Comparison of ENCODE assay signal across 16 mouse cellular contexts in the genomic region with DNA sequence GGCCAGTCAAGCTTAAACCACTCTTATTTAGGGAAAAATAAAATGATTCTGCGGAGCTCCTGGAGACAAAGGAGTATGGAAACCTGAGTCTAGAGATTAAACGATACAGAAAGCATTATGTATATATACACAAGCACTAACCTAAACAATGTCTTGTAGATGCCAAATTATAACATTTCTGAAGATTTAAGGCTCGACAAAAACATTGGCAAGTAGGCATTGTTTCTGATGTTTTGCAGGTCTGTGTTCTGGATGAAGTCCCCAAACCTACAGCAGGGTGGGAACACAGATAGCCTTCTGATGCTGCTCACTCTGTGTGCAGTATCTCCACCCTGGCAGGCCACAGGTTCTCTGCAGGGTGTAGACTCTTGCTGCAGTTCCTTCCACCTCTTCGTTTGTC.
A peak's percentile ranks its signal among the peaks of the same experiment; 100 is the strongest.
DNase-seq lines count a peak whose midpoint lies in the region; ATAC-seq and TF ChIP-seq lines count a peak whose summit lies in the region.
"Had no signal": no experiment of that assay in that cellular context is flagged by ENCODE, and none has a peak within 500 bp of the region (broad histone marks: within the 10 kb centered on the region; RNA-seq: fewer than 3 reads in every experiment).

No protein-coding gene starts in this region.

- H3K36me3 ChIP-seq in heart, embryonic 13.5 days: no peaks in the 10 kb centered on the region
- H3K36me3 ChIP-seq in midbrain, embryonic 10.5 days: no peaks in the 10 kb centered on the region
- H3K36me3 ChIP-seq in midbrain, postnatal 0 days (ENCODE audit: insufficient read depth, low read length): no peaks in the 10 kb centered on the region
- no peaks in the 10 kb centered on the region for H3K36me3 ChIP-seq in midbrain, embryonic 11.5 days (ENCODE audit: control insufficient read depth, insufficient read depth, low read length)
- no peaks in the 10 kb centered on the region for H3K36me3 ChIP-seq in stomach, postnatal 0 days (ENCODE audit: control insufficient read depth, insufficient read depth, low read length)
- H3K36me3 ChIP-seq: G1E; intestine, embryonic 15.5 days had no signal

- ATAC-seq in heart, embryonic 13.5 days (ENCODE audit: extremely low read depth, insufficient number of reproducible peaks, low FRiP score, low TSS enrichment): no peak
- no peak for ATAC-seq in midbrain, postnatal 0 days (ENCODE audit: low FRiP score)
- no peak for ATAC-seq in midbrain, embryonic 11.5 days (ENCODE audit: low FRiP score)
- no peak for ATAC-seq in stomach, postnatal 0 days (ENCODE audit: low FRiP score, low TSS enrichment)

- TF ChIP-seq EP300 in stomach, postnatal 0 days (optimal IDR thresholded peaks at IDR 0.05): no peak

- no peak overlapping the region for H3K9ac ChIP-seq in heart, embryonic 13.5 days
- no peak overlapping the region for H3K9ac ChIP-seq in midbrain, postnatal 0 days (replicated peaks; ENCODE audit: low read length, poor library complexity, severe bottlenecking)
- H3K9ac ChIP-seq in midbrain, embryonic 11.5 days (ENCODE audit: low read length): no peak overlapping the region
- no peak overlapping the region for H3K9ac ChIP-seq in stomach, postnatal 0 days (ENCODE audit: low read length)
- H3K9ac ChIP-seq: intestine, embryonic 15.5 days had no signal

- peaks cover 14% of the 10 kb centered on the region for H3K4me1 ChIP-seq in heart, embryonic 13.5 days
- H3K4me1 ChIP-seq in midbrain, embryonic 10.5 days: peaks cover 30% of the 10 kb centered on the region
- H3K4me1 ChIP-seq in midbrain, postnatal 0 days (ENCODE audit: insufficient read depth, low read length): peaks cover 6% of the 10 kb centered on the region; the same call in 1 of the 2 replicates
- peaks cover 23% of the 10 kb centered on the region for H3K4me1 ChIP-seq in midbrain, embryonic 11.5 days (ENCODE audit: control insufficient read depth, insufficient read depth, low read length)
- H3K4me1 ChIP-seq in stomach, postnatal 0 days (replicated peaks; ENCODE audit: control insufficient read depth, insufficient read depth): no peaks in the 10 kb centered on the region

- no peaks in the 10 kb centered on the region for H3K9me3 ChIP-seq in heart, embryonic 13.5 days
- no peaks in the 10 kb centered on the region for H3K9me3 ChIP-seq in midbrain, embryonic 10.5 days (replicated peaks)
- H3K9me3 ChIP-seq in midbrain, postnatal 0 days (ENCODE audit: low read length): no peaks in the 10 kb centered on the region
- H3K9me3 ChIP-seq in midbrain, embryonic 11.5 days (ENCODE audit: control insufficient read depth, low read length): no peaks in the 10 kb centered on the region
- H3K9me3 ChIP-seq in stomach, postnatal 0 days (ENCODE audit: control insufficient read depth, low read length): no peaks in the 10 kb centered on the region
- H3K9me3 ChIP-seq: G1E; intestine, embryonic 15.5 days had no signal

- TF ChIP-seq CTCF in midbrain, postnatal 0 days (IDR thresholded peaks at IDR 0.05): no peak
- TF ChIP-seq CTCF in stomach, postnatal 0 days (IDR thresholded peaks at IDR 0.05; ENCODE audit: low read depth): no peak

- no peaks in the 10 kb centered on the region for H3K27me3 ChIP-seq in heart, embryonic 13.5 days (replicated peaks)
- no peaks in the 10 kb centered on the region for H3K27me3 ChIP-seq in midbrain, embryonic 10.5 days (ENCODE audit: low read depth, poor library complexity, severe bottlenecking)
- no peaks in the 10 kb centered on the region for H3K27me3 ChIP-seq in midbrain, postnatal 0 days (ENCODE audit: insufficient read depth, low read length)
- H3K27me3 ChIP-seq in midbrain, embryonic 11.5 days (ENCODE audit: control insufficient read depth, insufficient read depth, low read length): no peaks in the 10 kb centered on the region; the same call in 1 of the 2 replicates
- H3K27me3 ChIP-seq in stomach, postnatal 0 days (ENCODE audit: control insufficient read depth, insufficient read depth, low read length): no peaks in the 10 kb centered on the region
- H3K27me3 ChIP-seq: intestine, embryonic 15.5 days had no signal

- DNase-seq in heart, adult 18-20 months: no peak
- DNase-seq in midbrain, embryonic 10.5 days (ENCODE audit: low spot score): peak; percentile 25
- DNase-seq in midbrain, postnatal 0 days (ENCODE audit: low spot score): no peak
- peak; percentile 91 for DNase-seq in midbrain, embryonic 11.5 days (ENCODE audit: low spot score, missing footprints)
- no peak for DNase-seq in stomach, postnatal 0 days (ENCODE audit: low spot score)
- DNase-seq in ovary, postnatal 14 days (ENCODE audit: low spot score): no peak
- no peak for DNase-seq in urinary bladder, adult 2 months (ENCODE audit: low spot score)
- DNase-seq: layer of hippocampus, postnatal 36 days; liver; lung, postnatal 14 days; right cerebral cortex, postnatal 25 days had no signal

- 67% methylated on average over 4 of the region's 4 CpGs for whole genome bisulfite sequencing in heart, embryonic 13.5 days
- WGBS in midbrain, embryonic 10.5 days: 51% methylated on average over 4 of the region's 4 CpGs
- 36% methylated on average over 4 of the region's 4 CpGs for WGBS in midbrain, postnatal 0 days
- WGBS in midbrain, embryonic 11.5 days: 36% methylated on average over 4 of the region's 4 CpGs
- 49% methylated on average over 4 of the region's 4 CpGs for WGBS in stomach, postnatal 0 days

- H3K4me3 ChIP-seq in heart, embryonic 13.5 days: peak overlapping the region; percentile 50; the same call in 1 of the 2 replicates
- peak overlapping the region; percentile 47; the same call in 1 of the 2 replicates for H3K4me3 ChIP-seq in midbrain, embryonic 10.5 days
- H3K4me3 ChIP-seq in midbrain, postnatal 0 days (ENCODE audit: low read depth, low read length): no peak overlapping the region
- no peak overlapping the region for H3K4me3 ChIP-seq in midbrain, embryonic 11.5 days (ENCODE audit: low read depth, low read length)
- H3K4me3 ChIP-seq in stomach, postnatal 0 days (ENCODE audit: low read depth, low read length): no peak overlapping the region
- H3K4me3 ChIP-seq: intestine, embryonic 15.5 days; myocyte had no signal

- peak overlapping the region; percentile 80 for H3K4me2 ChIP-seq in heart, embryonic 13.5 days
- H3K4me2 ChIP-seq in midbrain, postnatal 0 days (ENCODE audit: low read depth, low read length, poor library complexity, severe bottlenecking): no peak overlapping the region
- H3K4me2 ChIP-seq in midbrain, embryonic 11.5 days: peak overlapping the region; percentile 51
- H3K4me2 ChIP-seq in stomach, postnatal 0 days (replicated peaks; ENCODE audit: low read depth): peak overlapping the region; percentile 56; the same call in 1 of the 2 replicates

- H3K27ac ChIP-seq in heart, embryonic 13.5 days (replicated peaks): no peak overlapping the region
- peak overlapping the region; percentile 89 for H3K27ac ChIP-seq in midbrain, embryonic 10.5 days (replicated peaks)
- H3K27ac ChIP-seq in midbrain, postnatal 0 days (ENCODE audit: low read depth, low read length): no peak overlapping the region
- peak overlapping the region; percentile 32 for H3K27ac ChIP-seq in midbrain, embryonic 11.5 days (ENCODE audit: low read depth, low read length)
- no peak overlapping the region; the same call in 1 of the 2 replicates for H3K27ac ChIP-seq in stomach, postnatal 0 days (replicated peaks)
- H3K27ac ChIP-seq: heart, adult 2 months; intestine, embryonic 15.5 days had no signal

Comparison
In these comparisons a context has a peak if more than half of its experiments do, and no peak if none do; other contexts are left out.
1. H3K27ac ChIP-seq: peak in midbrain, embryonic 10.5 days (single experiment) and midbrain, embryonic 11.5 days (single experiment); none in heart, embryonic 13.5 days (single experiment), midbrain, postnatal 0 days (single experiment) and stomach, postnatal 0 days (single experiment).
2. H3K4me3 ChIP-seq: peak in heart, embryonic 13.5 days (single experiment) and midbrain, embryonic 10.5 days (single experiment); none in midbrain, postnatal 0 days (single experiment), midbrain, embryonic 11.5 days (single experiment) and stomach, postnatal 0 days (single experiment).
3. DNase-seq: peak in midbrain, embryonic 10.5 days (single experiment) and midbrain, embryonic 11.5 days (single experiment); none in heart, adult 18-20 months (0 of 2), midbrain, postnatal 0 days (single experiment), stomach, postnatal 0 days (single experiment), ovary, postnatal 14 days (single experiment) and urinary bladder, adult 2 months (single experiment).